Mouse (Mus musculus) urinary bladder, postnatal 25 days (tissue): ENCODE data around the gene Mlh3.

ENCODE experiments used
- DNase-seq: peaks from one replicate; pipeline ENCODE4 v3.0.0; 2022; ENCODE audit warnings: low spot score

The Mlh3 gene

DNA sequence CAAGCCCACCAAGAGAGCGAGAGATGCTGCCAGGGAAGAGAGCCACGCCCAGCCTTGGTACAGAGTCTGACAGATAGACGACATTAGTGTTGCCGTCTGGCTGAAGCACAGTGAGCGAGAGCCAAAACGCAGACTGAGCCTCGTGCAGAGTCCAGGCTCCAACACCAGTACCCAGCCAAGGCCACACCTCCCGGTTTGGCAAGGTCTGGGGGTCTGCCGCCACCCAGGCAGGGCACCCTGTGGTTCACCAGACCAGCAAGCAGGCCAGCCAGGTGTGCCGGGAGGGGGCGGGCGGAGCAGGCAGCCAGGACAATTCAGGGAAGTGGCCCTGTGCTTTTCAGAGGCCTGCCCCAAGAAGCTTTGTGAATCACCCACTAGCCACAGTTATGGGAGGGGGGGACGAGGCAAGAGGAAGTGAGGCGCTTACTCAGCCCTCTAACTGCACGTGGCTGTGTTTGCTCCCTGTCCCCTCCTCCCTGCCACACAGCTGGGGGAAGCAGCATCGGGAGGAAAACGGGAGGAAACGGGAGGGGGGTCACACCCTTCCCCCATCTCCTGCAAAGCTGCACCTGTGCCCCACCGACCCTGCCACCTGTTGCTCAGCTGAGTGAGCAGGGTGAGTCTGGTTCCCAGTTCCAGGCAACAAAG, 77.8 kb downstream of the Mlh3 start:
- DNase-seq: no peak

- no peak for DNase-seq
These were observed 80.1 kb downstream of the Mlh3 start for GRCm38 (mm10) chr12:85190290-85190689.

DNA sequence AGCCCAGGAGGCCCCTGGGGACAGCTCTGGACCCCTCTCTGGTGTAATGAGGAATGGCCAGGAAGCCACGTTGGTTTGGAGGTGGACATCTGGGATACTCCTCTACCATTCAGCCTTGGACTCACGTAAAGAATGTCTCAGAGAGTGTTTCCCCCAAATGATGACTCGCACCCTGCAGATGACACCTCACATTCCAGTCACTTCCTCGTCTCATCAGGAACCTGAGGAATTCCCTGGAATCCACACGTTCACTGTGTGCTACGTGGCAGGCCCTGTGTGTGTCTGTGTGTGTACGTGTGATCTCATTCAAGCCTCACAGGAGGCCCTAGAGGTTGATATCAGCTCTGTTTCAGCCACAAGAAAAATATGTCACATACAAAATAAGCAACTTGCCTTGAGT, 84.0 kb downstream of the Mlh3 start:
- DNase-seq: no peak

DNA sequence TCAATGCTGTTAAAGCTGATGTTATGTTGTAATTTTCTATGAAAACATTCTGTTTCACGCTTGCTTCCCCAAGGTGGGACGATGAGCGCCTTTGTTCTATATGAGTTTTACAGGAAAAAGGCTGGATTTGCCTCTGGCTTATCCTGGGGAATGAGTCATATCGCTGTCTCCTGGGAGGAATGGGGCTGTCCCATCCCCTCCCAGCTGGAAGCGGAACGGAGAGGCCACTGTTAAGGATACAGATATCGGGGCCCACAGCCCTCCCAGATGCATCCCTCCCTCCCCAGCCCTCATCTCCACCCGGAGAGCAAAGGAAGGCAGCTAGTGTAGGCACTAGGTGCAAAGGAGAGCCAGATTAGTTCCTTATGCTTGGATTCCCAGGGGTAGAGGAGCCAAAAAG, 84.6 kb downstream of the Mlh3 start:
- DNase-seq: no peak
